Mouse (Mus musculus): ENCODE results near the gene Tacc2.
"Not testable (repeated sequence)": the region's sequence is repeated elsewhere in the genome, so short reads cannot be mapped to it uniquely, and the experiment has no call there.

GRCm38 (mm10) chr7:130531138-130531537 is 46.1 kb upstream of the Tacc2 start:
- not testable (repeated sequence) for TF ChIP-seq CTCF (IDR thresholded peaks at IDR 0.05; ENCODE audit: borderline replicate concordance, insufficient read depth, low read length); POLR2A (IDR thresholded peaks at IDR 0.05; ENCODE audit: low read depth, low read length)

All from embryonic fibroblast, embryonic 13.5 days (primary cell).